Mouse (Mus musculus): ENCODE results near the gene Shank1. TPM values are rescaled to one million over a fixed set of nuclear protein-coding genes. Genes with fewer than 3 reads are reported as not detected.
"Not testable (repeated sequence)": the region's sequence is repeated elsewhere in the genome, so short reads cannot be mapped to it uniquely, and the experiment has no call there.

Gene Shank1
- polyA plus RNA-seq, 1 experiment from 2014 or later, result 6.9 TPM

GRCm38 (mm10) chr7:44291418-44291817, 18.6 kb upstream of the Shank1 start:
- no peak for ATAC-seq (ENCODE audit: low FRiP score)
- DNase-seq (ENCODE audit: low spot score), result no peak
- no peak overlapping the region for H3K4me2 ChIP-seq (replicated peaks; ENCODE audit: low read depth, low read length)
- no peak overlapping the region for H3K9ac ChIP-seq (ENCODE audit: low read depth, low read length)
- H3K4me3 ChIP-seq (ENCODE audit: low read depth, low read length), result no peak overlapping the region
- H3K9me3 ChIP-seq (ENCODE audit: control insufficient read depth, low read length), result no peaks in the 10 kb centered on the region
- WGBS, result 49% methylated on average over 4 of the region's 4 CpGs
- no peaks in the 10 kb centered on the region for H3K36me3 ChIP-seq (ENCODE audit: control insufficient read depth, insufficient read depth, low read length)
- 0 out of 2 replicates have a peak, but pooled peaks cover 2% of the 10 kb centered on the region for H3K27me3 ChIP-seq (ENCODE audit: control insufficient read depth, insufficient read depth, low read length)
- H3K4me1 ChIP-seq (replicated peaks; ENCODE audit: control insufficient read depth, insufficient read depth, low read length), result no peaks in the 10 kb centered on the region
- H3K27ac ChIP-seq (ENCODE audit: low read depth, low read length), result no peak overlapping the region

GRCm38 (mm10) chr7:44297501-44297900, 12.6 kb upstream of the Shank1 start:
- H3K27me3 ChIP-seq (ENCODE audit: control insufficient read depth, insufficient read depth, low read length); H3K27ac ChIP-seq (ENCODE audit: low read depth, low read length); ATAC-seq (ENCODE audit: low FRiP score); H3K9ac ChIP-seq (ENCODE audit: low read depth, low read length); H3K4me2 ChIP-seq (replicated peaks; ENCODE audit: low read depth, low read length); H3K36me3 ChIP-seq (ENCODE audit: control insufficient read depth, insufficient read depth, low read length); H3K4me1 ChIP-seq (replicated peaks; ENCODE audit: control insufficient read depth, insufficient read depth, low read length); H3K9me3 ChIP-seq (ENCODE audit: control insufficient read depth, low read length); DNase-seq (ENCODE audit: low spot score); H3K4me3 ChIP-seq (ENCODE audit: low read depth, low read length): not testable (repeated sequence)
- WGBS, result 76% methylated on average over 2 of the region's 2 CpGs

GRCm38 (mm10) chr7:44303346-44304340, 6.4 kb upstream of the Shank1 start:
- Histone ChIP-seq H3K27me3 (ENCODE audit: control insufficient read depth, insufficient read depth, low read length) (no peaks in the 10 kb centered on the region; the same call in 1 of the 2 replicates), H3K4me1 (replicated peaks; ENCODE audit: control insufficient read depth, insufficient read depth, low read length) (peaks cover 2% of the 10 kb centered on the region; the same call in 1 of the 2 replicates), H3K9ac (ENCODE audit: low read depth, low read length) (peak overlapping the region; percentile 86), H3K36me3 (ENCODE audit: control insufficient read depth, insufficient read depth, low read length) (no peaks in the 10 kb centered on the region), H3K4me2 (replicated peaks; ENCODE audit: low read depth, low read length) (peak overlapping the region; percentile 43), H3K27ac (ENCODE audit: low read depth, low read length) (peak overlapping the region; percentile 95), H3K4me3 (ENCODE audit: low read depth, low read length) (peak overlapping the region; percentile 53), H3K9me3 (ENCODE audit: control insufficient read depth, low read length) (no peaks in the 10 kb centered on the region)
- WGBS, result 87% methylated on average over 14 of the region's 14 CpGs
- ATAC-seq (ENCODE audit: low FRiP score) (no peak), DNase-seq (ENCODE audit: low spot score) (no peak)

GRCm38 (mm10) chr7:44304463-44304774, 5.6 kb upstream of the Shank1 start:
- Histone ChIP-seq H3K4me2 (replicated peaks; ENCODE audit: low read depth, low read length) (peak overlapping the region; percentile 43), H3K9ac (ENCODE audit: low read depth, low read length) (peak overlapping the region; percentile 86), H3K4me1 (replicated peaks; ENCODE audit: control insufficient read depth, insufficient read depth, low read length) (peaks cover 2% of the 10 kb centered on the region; the same call in 1 of the 2 replicates), H3K4me3 (ENCODE audit: low read depth, low read length) (peak overlapping the region; percentile 53), H3K27ac (ENCODE audit: low read depth, low read length) (peak overlapping the region; percentile 95), H3K36me3 (ENCODE audit: control insufficient read depth, insufficient read depth, low read length) (no peaks in the 10 kb centered on the region), H3K9me3 (ENCODE audit: control insufficient read depth, low read length) (no peaks in the 10 kb centered on the region), H3K27me3 (ENCODE audit: control insufficient read depth, insufficient read depth, low read length) (no peaks in the 10 kb centered on the region; the same call in 1 of the 2 replicates)
- 1% methylated on average over 25 of the region's 25 CpGs for WGBS
- ATAC-seq (ENCODE audit: low FRiP score), result peak; percentile 56
- DNase-seq (ENCODE audit: low spot score), result no peak

GRCm38 (mm10) chr7:44304775-44305641, 5.0 kb upstream of the Shank1 start:
- H3K4me2 ChIP-seq (replicated peaks; ENCODE audit: low read depth, low read length), result peak overlapping the region; percentile 43
- DNase-seq (ENCODE audit: low spot score) (peak; percentile 98), ATAC-seq (ENCODE audit: low FRiP score) (peak; percentile 96)
- H3K9me3 ChIP-seq (ENCODE audit: control insufficient read depth, low read length), result no peaks in the 10 kb centered on the region
- H3K4me3 ChIP-seq (ENCODE audit: low read depth, low read length), result peak overlapping the region; percentile 53
- H3K9ac ChIP-seq (ENCODE audit: low read depth, low read length), result peak overlapping the region; percentile 86
- H3K27ac ChIP-seq (ENCODE audit: low read depth, low read length), result peak overlapping the region; percentile 95
- no peaks in the 10 kb centered on the region for H3K36me3 ChIP-seq (ENCODE audit: control insufficient read depth, insufficient read depth, low read length)
- H3K4me1 ChIP-seq (replicated peaks; ENCODE audit: control insufficient read depth, insufficient read depth, low read length), result peaks cover 2% of the 10 kb centered on the region; the same call in 1 of the 2 replicates
- WGBS, result under 1% methylated on average over 48 of the region's 49 CpGs
- H3K27me3 ChIP-seq (ENCODE audit: control insufficient read depth, insufficient read depth, low read length), result no peaks in the 10 kb centered on the region; the same call in 1 of the 2 replicates

- Histone ChIP-seq H3K27me3 (ENCODE audit: control insufficient read depth, insufficient read depth, low read length) (no peaks in the 10 kb centered on the region; the same call in 1 of the 2 replicates), H3K4me3 (ENCODE audit: low read depth, low read length) (peak overlapping the region; percentile 6; the same call in 1 of the 2 replicates), H3K27ac (ENCODE audit: low read depth, low read length) (peak overlapping the region; percentile 95), H3K9ac (ENCODE audit: low read depth, low read length) (0 out of 2 replicates have a peak overlapping the region, but pooled peaks have one; percentile 7), H3K4me1 (replicated peaks; ENCODE audit: control insufficient read depth, insufficient read depth, low read length) (peaks cover 5% of the 10 kb centered on the region; the same call in 1 of the 2 replicates), H3K36me3 (ENCODE audit: control insufficient read depth, insufficient read depth, low read length) (no peaks in the 10 kb centered on the region), H3K9me3 (ENCODE audit: control insufficient read depth, low read length) (no peaks in the 10 kb centered on the region), H3K4me2 (replicated peaks; ENCODE audit: low read depth, low read length) (peak overlapping the region; percentile 43; the same call in 1 of the 2 replicates)
- DNase-seq (ENCODE audit: low spot score), result no peak
- ATAC-seq (ENCODE audit: low FRiP score), result no peak
- WGBS, result 9% methylated on average over 16 of the region's 16 CpGs
These were observed 4.4 kb upstream of the Shank1 start for GRCm38 (mm10) chr7:44305686-44306085.

GRCm38 (mm10) chr7:44306516-44307240, 3.4 kb upstream of the Shank1 start, which contains the start of gene Clec11a:
Gene Clec11a (minus strand): TSS chr7:44306902.
- H3K4me1 ChIP-seq (replicated peaks; ENCODE audit: control insufficient read depth, insufficient read depth, low read length), result peaks cover 10% of the 10 kb centered on the region
- H3K4me3 ChIP-seq (ENCODE audit: low read depth, low read length), result peak within 1 kb of the TSS; percentile 6; the same call in 1 of the 2 replicates
- peak within 1 kb of the TSS; percentile 95 for H3K27ac ChIP-seq (ENCODE audit: low read depth, low read length)
- H3K9me3 ChIP-seq (ENCODE audit: control insufficient read depth, low read length), result no peaks in the 10 kb centered on the region
- 0 out of 2 replicates have a peak within 1 kb of the TSS, but pooled peaks have one; percentile 7 for H3K9ac ChIP-seq (ENCODE audit: low read depth, low read length)
- ATAC-seq (ENCODE audit: low FRiP score), result no peak
- H3K4me2 ChIP-seq (replicated peaks; ENCODE audit: low read depth, low read length), result no peak within 1 kb of the TSS; the same call in 1 of the 2 replicates
- peaks cover 2% of the 10 kb centered on the region; the same call in 1 of the 2 replicates for H3K27me3 ChIP-seq (ENCODE audit: control insufficient read depth, insufficient read depth, low read length)
- 50% methylated on average over 6 of the region's 6 CpGs for WGBS
- H3K36me3 ChIP-seq (ENCODE audit: control insufficient read depth, insufficient read depth, low read length), result no peaks in the 10 kb centered on the region
- no peak for DNase-seq (ENCODE audit: low spot score)

All from hindbrain, embryonic 11.5 days (tissue).